Mouse (Mus musculus) liver, embryonic 11.5 days (tissue): Measurements from ENCODE around the gene Nr5a2. TPM values are rescaled to one million over a fixed set of nuclear protein-coding genes. Genes with fewer than 3 reads are reported as not detected.

Source experiments
- ATAC-seq: fragments of 200-750 bp; cut with Nextera tagmentation; replicated peaks from 2 replicates; pipeline ENCODE4 v1.8.0; 2017; ENCODE audit warnings: moderate number of reproducible peaks, mild to moderate bottlenecking, moderate TSS enrichment, moderate library complexity; ENCODE audit not compliant: low FRiP score
- DNase-seq: peaks from one replicate; pipeline ENCODE4 v3.0.0-alpha.2; 2017; ENCODE audit warnings: low spot score
- H3K27ac ChIP-seq: fragments of 300-500 bp; sonication (generic); 2 replicates; pipeline ENCODE4 v1.5.1; 2014; ENCODE audit warnings: mild to moderate bottlenecking, low read depth, low read length, control low read depth
- H3K27me3 ChIP-seq: fragments of 300-500 bp; sonication (generic); replicated peaks from 2 replicates; pipeline ENCODE4 v1.6.1; 2014; ENCODE audit warnings: low read length, mixed read lengths; ENCODE audit not compliant: control insufficient read depth, insufficient read depth
- H3K36me3 ChIP-seq: fragments of 300-500 bp; sonication (generic); 2 replicates; pipeline ENCODE4 v1.6.1; 2014; ENCODE audit warnings: mild to moderate bottlenecking, low read length, moderate library complexity, mixed read lengths; ENCODE audit not compliant: control insufficient read depth, insufficient read depth
- H3K4me1 ChIP-seq: fragments of 300-500 bp; sonication (generic); replicated peaks from 2 replicates; pipeline ENCODE4 v1.6.1; 2014; ENCODE audit warnings: low read length, mixed read lengths; ENCODE audit not compliant: control insufficient read depth, insufficient read depth
- H3K4me2 ChIP-seq: fragments of 300-500 bp; sonication (generic); 2 replicates; pipeline ENCODE4 v1.6.1; 2014; ENCODE audit warnings: mild to moderate bottlenecking, control low read depth, moderate library complexity
- H3K4me3 ChIP-seq: fragments of 300-500 bp; sonication (generic); 2 replicates; pipeline ENCODE4 v1.5.1; 2014; ENCODE audit warnings: low read depth, low read length, control low read depth
- H3K9ac ChIP-seq: fragments of 300-500 bp; sonication (generic); 2 replicates; pipeline ENCODE4 v1.6.1; 2014; ENCODE audit warnings: low read depth, low read length, control low read depth
- H3K9me3 ChIP-seq: fragments of 300-500 bp; sonication (generic); 2 replicates; pipeline ENCODE4 v1.6.1; 2016; ENCODE audit warnings: low read length, inconsistent platforms, mixed read lengths; ENCODE audit not compliant: control insufficient read depth
- WGBS: fragments of 180-500 bp; shearing (Covaris S2); extraction: QIAGEN DNeasy Blood & Tissue Kit; methylation state at CpG from one replicate; pipeline ENCODE4 v1.1.7; 2014; 5-methylcytosine and 5-hydroxymethylcytosine counted together
- polyA plus RNA-seq: library from polyadenylated mRNA; unstranded; fragments of >200 nt; fragmentation: Nextera tagmentation; extraction: Ambion mirVana; gene quantifications from 2 replicates; pipeline ENCODE4 v1.2.1, GENCODE M21; 2014

Nr5a2 gene
- polyA plus RNA-seq, 1 experiment from 2014 or later = 5.3 TPM

DNA sequence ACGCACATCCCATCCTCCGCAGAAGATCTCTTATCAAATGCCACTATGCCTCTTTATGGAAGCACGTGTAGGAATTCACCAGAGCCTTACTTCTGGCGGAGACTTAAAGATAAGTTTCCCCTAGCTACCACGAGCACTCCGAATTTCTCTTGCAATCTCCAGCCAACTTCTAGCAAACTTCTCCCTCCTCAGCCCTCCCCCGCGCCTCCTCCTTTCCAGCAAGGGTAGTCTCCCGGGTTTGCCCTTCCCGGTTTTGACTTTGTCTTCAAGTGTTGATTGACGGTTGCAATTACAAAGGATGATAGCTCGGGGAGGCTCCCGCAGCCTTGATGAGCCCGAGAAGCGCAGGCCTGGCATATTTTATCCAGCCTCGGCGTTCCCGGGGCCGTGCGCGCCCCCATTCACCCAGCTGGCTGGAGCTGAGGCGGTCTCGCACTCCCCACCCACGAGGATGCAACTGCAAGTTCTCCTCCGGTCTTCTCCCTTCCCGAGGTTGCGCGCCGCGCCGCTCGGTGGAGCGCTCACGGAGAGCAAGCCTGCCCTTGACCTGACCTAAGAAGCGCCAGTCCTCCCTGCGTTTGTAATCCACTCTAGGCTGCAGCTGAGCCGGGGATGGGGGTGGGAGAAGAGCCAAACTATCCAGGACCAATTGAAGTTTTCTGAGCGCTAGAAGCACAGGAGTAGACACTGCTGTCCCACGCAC is 7.5 kb downstream of the Nr5a2 start:
- H3K36me3 ChIP-seq = no peaks in the 10 kb centered on the region
- no peak for ATAC-seq
- H3K9me3 ChIP-seq = no peaks in the 10 kb centered on the region
- peaks cover 90% of the 10 kb centered on the region for H3K27me3 ChIP-seq
- no peak for DNase-seq
- peak overlapping the region; percentile 68 for H3K4me2 ChIP-seq
- peak overlapping the region; percentile 2; the same call in 1 of the 2 replicates for H3K9ac ChIP-seq
- H3K4me1 ChIP-seq = 0 out of 2 replicates have a peak, but pooled peaks cover 4% of the 10 kb centered on the region
- H3K4me3 ChIP-seq = peak overlapping the region; percentile 40
- WGBS = under 1% methylated on average over 39 of the region's 39 CpGs
- H3K27ac ChIP-seq = no peak overlapping the region

DNA sequence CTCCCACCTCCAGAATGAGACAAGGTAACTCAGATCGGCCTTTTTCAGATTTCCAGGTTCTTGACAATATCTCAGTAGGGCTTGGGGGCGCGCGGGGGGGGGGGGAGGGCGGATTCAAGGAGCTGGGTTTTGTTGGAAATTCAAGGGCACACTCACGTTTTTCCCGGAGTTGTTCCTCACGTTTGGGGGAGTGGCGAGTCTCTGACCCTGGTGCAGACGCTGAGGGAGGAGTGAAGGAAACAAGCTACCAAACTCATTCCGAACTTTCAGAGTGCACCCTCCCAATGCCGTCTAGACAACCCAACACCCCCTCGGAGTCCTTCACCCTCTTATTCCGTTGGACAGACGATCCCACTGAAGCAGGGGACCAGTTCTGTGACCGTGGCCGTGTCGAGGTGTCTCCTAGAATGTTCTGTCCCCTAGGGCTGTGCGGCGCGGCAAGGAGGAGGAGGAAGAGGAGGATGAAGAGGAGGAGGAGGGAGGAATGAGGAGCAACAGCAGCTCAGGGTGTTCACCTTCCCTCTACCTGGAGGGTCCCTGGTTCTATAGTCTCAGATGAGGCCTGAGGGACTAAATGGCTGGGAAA is 8.2 kb downstream of the Nr5a2 start:
- Histone ChIP-seq H3K4me3 (peak overlapping the region; percentile 40), H3K4me2 (peak overlapping the region; percentile 68), H3K9ac (no peak overlapping the region), H3K27me3 (peaks cover 93% of the 10 kb centered on the region), H3K36me3 (no peaks in the 10 kb centered on the region), H3K27ac (no peak overlapping the region), H3K4me1 (0 out of 2 replicates have a peak, but pooled peaks cover 4% of the 10 kb centered on the region), H3K9me3 (no peaks in the 10 kb centered on the region)
- DNase-seq (no peak), ATAC-seq (no peak)
- WGBS = 3% methylated on average over 17 of the region's 21 CpGs

DNA sequence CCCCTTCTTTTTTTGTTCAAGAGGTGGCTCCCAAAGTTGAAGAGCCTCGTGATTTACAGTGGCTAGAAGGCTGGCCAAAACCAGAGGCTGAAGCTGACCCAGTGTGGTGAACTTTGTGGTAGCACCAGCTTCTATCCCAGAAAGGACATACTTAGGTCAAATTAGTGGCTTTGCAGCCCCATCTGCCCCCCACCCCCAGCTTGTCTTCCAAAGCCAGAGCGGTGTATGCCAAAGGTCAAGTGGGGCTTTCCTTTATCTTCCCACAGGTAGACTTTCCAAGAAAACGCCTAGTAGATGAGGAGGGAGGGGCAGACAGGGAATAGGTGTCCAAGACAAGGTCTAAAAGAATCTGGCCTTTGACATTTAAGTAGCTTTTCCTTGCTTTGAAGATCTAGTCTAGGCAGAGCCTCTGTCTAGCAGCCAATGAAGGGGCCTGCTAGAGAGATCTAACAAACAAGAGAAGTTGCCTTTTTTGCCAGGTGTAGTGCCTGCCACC is 9.0 kb downstream of the Nr5a2 start:
- H3K36me3 ChIP-seq = no peaks in the 10 kb centered on the region
- DNase-seq (no peak), ATAC-seq (no peak)
- WGBS = 20% methylated on average over 3 of the region's 3 CpGs
- H3K27me3 ChIP-seq = peaks cover 96% of the 10 kb centered on the region
- H3K9ac ChIP-seq = no peak overlapping the region
- no peaks in the 10 kb centered on the region for H3K9me3 ChIP-seq
- no peak overlapping the region for H3K27ac ChIP-seq
- H3K4me2 ChIP-seq = no peak overlapping the region
- no peak overlapping the region for H3K4me3 ChIP-seq
- 0 out of 2 replicates have a peak, but pooled peaks cover 4% of the 10 kb centered on the region for H3K4me1 ChIP-seq

DNA sequence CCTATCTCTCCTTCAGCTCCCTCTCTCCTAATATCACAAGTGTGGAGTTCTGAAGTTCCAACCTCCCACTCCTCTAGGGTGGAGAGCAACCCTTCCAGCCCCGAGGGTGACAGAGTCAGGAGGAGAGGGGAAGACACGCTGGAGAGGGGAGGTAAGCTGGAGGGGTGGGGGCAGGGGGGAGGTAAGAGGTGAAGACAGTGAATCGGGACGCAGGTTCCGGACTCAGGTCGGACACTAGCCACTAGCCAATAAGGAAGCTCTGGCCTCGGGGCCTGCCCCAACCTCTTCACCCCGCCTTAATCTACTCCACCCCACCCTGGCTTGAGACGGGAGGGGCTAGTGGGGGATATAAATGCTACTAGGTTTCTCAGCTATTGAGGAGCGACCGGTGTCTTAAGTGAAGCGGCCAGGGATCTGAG is 10.9 kb downstream of the Nr5a2 start:
- Histone ChIP-seq H3K4me1 (0 out of 2 replicates have a peak, but pooled peaks cover 4% of the 10 kb centered on the region), H3K9me3 (no peaks in the 10 kb centered on the region), H3K4me3 (peak overlapping the region; percentile 58), H3K4me2 (peak overlapping the region; percentile 68), H3K27ac (no peak overlapping the region), H3K9ac (peak overlapping the region; percentile 71; the same call in 1 of the 2 replicates), H3K27me3 (peaks cover 93% of the 10 kb centered on the region), H3K36me3 (no peaks in the 10 kb centered on the region)
- no peak for DNase-seq
- peak; percentile 48; the same call in 1 of the 2 replicates for ATAC-seq
- WGBS = 3% methylated on average over 12 of the region's 12 CpGs

DNA sequence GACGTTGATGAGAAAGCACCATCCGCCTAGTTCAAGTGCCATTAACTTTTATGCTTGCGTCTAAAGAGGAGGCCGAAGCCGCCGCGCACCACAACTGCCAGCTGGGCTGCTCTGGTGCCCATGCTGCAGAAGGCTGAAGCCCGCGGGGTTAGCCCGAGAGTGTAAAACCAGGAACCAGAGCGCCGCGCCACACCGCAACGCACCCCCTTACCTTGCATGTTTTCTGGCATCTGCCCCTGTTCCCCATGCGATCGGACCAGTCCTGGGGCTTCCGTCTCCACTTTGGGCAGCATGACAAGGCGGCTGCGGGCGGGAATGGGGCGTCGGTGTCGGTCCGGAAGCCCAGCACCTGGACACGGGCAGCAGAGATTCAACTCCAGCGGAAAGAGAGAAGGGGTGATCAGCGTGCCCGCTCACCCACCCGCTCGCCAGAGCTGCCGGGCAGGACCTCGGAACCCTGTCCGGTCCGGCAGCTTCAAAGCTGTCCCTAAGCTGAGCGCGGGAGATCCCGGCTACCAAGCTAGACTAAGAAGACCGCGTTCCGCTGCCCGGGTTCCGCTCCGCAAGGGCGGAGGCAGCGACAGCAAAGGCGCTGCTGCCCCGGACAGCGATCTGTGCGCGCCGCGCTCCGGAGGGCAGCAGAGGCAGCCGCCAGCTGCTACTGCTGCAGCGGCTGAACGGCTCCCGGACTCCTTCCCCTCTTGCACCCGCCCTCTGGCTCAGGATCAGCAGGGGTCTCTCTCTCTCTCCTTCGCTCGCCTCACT is 11.6 kb downstream of the Nr5a2 start:
- Histone ChIP-seq H3K9me3 (no peaks in the 10 kb centered on the region), H3K27me3 (peaks cover 90% of the 10 kb centered on the region), H3K27ac (peak overlapping the region; percentile 48; the same call in 1 of the 2 replicates), H3K36me3 (no peaks in the 10 kb centered on the region), H3K4me3 (peak overlapping the region; percentile 58), H3K9ac (peak overlapping the region; percentile 71), H3K4me1 (0 out of 2 replicates have a peak, but pooled peaks cover 4% of the 10 kb centered on the region), H3K4me2 (peak overlapping the region; percentile 68)
- under 1% methylated on average over 49 of the region's 61 CpGs for WGBS
- ATAC-seq (peak; percentile 18; the same call in 1 of the 2 replicates), DNase-seq (peak; percentile 60)

DNA sequence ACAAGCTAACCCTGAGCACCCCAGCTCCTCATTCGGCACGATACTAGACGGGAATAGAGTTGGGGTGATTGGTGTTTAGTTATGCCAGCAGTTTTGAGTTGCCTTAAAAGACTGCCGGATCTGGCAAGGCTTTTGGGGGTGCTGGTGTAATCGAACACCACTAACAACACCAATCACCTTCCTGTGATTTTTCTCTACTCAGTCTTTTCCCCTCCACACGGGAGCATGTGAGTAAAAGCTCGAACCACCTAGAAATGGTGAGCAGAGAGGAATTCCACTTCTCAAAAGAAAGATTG is 12.2 kb downstream of the Nr5a2 start:
- peak overlapping the region; percentile 71 for H3K9ac ChIP-seq
- H3K4me2 ChIP-seq = peak overlapping the region; percentile 68
- no peaks in the 10 kb centered on the region for H3K36me3 ChIP-seq
- no peak for DNase-seq
- peaks cover 84% of the 10 kb centered on the region for H3K27me3 ChIP-seq
- no peak overlapping the region for H3K27ac ChIP-seq
- ATAC-seq = no peak
- H3K4me3 ChIP-seq = peak overlapping the region; percentile 58
- 2% methylated on average over 7 of the region's 7 CpGs for WGBS
- H3K4me1 ChIP-seq = 0 out of 2 replicates have a peak, but pooled peaks cover 4% of the 10 kb centered on the region
- H3K9me3 ChIP-seq = no peaks in the 10 kb centered on the region

DNA sequence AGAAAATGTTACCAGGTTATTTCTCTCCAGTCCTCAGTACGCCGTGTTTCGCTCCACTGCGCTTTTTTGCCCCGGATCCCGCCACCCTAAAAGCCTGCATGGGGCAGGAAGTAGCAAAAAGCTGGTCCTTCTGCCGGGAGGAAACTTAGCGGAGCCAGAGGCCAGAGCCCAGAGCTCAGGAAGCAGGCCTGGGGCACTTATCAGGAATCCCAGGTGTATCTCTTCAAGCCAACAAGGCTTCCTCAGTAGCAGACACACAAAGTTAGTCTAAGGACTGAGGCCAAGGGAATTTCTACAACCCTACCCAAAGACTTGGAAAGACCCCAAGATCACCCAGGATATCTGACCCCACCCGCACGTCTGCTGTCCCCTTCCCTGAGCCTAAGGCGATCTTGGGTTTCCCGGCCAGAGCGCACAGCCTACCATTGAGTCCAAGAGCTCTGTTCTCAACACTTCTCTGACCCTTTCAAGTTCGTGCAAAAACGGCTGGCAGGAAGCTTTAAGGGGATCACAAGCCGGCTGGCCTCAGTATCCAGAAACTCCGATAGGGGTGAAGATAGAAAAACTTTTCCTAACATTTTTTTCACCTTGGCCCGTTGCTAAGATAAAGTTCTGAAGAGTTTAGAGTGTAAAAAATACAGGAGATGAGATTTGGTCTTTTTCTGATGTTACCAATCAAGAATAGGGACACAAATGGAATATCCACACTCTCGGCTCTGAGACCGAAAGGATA is 12.7 kb downstream of the Nr5a2 start:
- H3K9me3 ChIP-seq = no peaks in the 10 kb centered on the region
- H3K4me3 ChIP-seq = peak overlapping the region; percentile 58
- peak overlapping the region; percentile 71 for H3K9ac ChIP-seq
- DNase-seq = no peak
- H3K4me2 ChIP-seq = peak overlapping the region; percentile 68
- H3K36me3 ChIP-seq = no peaks in the 10 kb centered on the region
- no peak for ATAC-seq
- peaks cover 79% of the 10 kb centered on the region for H3K27me3 ChIP-seq
- 2% methylated on average over 20 of the region's 20 CpGs for WGBS
- peak overlapping the region; percentile 22 for H3K27ac ChIP-seq
- 0 out of 2 replicates have a peak, but pooled peaks cover 4% of the 10 kb centered on the region for H3K4me1 ChIP-seq

DNA sequence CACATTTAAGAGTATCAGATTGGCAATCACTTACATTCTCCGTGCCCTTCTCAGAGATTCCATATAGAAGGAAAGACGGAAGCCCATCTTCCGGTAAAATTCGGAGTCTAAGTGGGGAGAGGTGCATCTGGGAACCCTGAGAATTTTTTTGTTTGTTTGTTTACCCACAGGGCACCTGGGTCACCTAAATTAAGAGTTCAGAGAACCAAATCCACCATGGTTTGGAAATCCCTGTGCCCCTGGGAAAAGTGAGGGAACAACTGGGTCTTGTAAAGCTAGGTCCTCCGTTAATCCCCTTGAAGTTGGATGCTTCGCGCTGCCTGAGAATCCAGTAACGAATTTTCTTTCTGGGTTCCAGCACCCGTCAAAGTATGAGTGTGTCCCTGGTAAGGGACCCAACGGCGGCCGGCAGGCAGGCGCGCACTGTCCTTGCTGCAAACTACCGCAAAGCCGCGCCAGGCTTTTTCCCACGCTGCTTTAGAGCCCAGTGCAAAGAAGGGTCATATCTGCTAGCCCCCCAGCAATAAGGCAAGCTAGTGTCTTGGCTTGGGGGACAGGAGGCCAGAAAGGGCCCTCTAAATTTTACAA is 13.3 kb downstream of the Nr5a2 start:
- H3K27ac ChIP-seq = peak overlapping the region; percentile 22; the same call in 1 of the 2 replicates
- no peaks in the 10 kb centered on the region for H3K36me3 ChIP-seq
- no peaks in the 10 kb centered on the region for H3K4me1 ChIP-seq
- 2% methylated on average over 18 of the region's 18 CpGs for WGBS
- H3K4me3 ChIP-seq = peak overlapping the region; percentile 58
- peak overlapping the region; percentile 71 for H3K9ac ChIP-seq
- H3K9me3 ChIP-seq = no peaks in the 10 kb centered on the region
- peaks cover 73% of the 10 kb centered on the region for H3K27me3 ChIP-seq
- H3K4me2 ChIP-seq = peak overlapping the region; percentile 68
- DNase-seq (no peak), ATAC-seq (no peak)
